Mouse (Mus musculus) Muller cell, postnatal 12 days (primary cell): ENCODE measurements at regions not wholly inside any gene's neighbourhood (a gene's known extent, or its start where the extent isn't known, plus 50 kb on each side); places are given as distances from the start of the nearest gene placed in this dataset.
A peak's percentile ranks its signal among the peaks of the same experiment; 100 is the strongest.

ENCODE experiments used
- DNase-seq: peaks from one replicate; pipeline ENCODE4 v3.0.0-alpha.2; 2015; ENCODE audit errors: inconsistent ontology term

- DNase-seq = no peak
Observed at GRCm38 (mm10) chr1:193800998-193801397, 430.9 kb upstream of the Camk1g start.

GRCm38 (mm10) chr1:193790579-193790978 is 420.5 kb upstream of the Camk1g start:
- DNase-seq = no peak

GRCm38 (mm10) chr1:193788496-193788895 is 418.4 kb upstream of the Camk1g start:
- DNase-seq = no peak

- peak; percentile 76 for DNase-seq
Observed at GRCm38 (mm10) chr1:193787417-193787816, 417.3 kb upstream of the Camk1g start.

GRCm38 (mm10) chr1:193784966-193785365 is 414.9 kb upstream of the Camk1g start:
- no peak for DNase-seq

- DNase-seq = no peak
Observed at GRCm38 (mm10) chr1:193784526-193784925, 414.4 kb upstream of the Camk1g start.

- DNase-seq = no peak
Observed at GRCm38 (mm10) chr1:193778181-193778580, 408.1 kb upstream of the Camk1g start.

GRCm38 (mm10) chr1:193769546-193769945 is 399.4 kb upstream of the Camk1g start:
- DNase-seq = no peak

- no peak for DNase-seq
Observed at GRCm38 (mm10) chr1:193764103-193764502, 394.0 kb upstream of the Camk1g start.

- DNase-seq = peak; percentile 17
Observed at GRCm38 (mm10) chr1:193751819-193752251, 381.7 kb upstream of the Camk1g start.

- peak; percentile 43 for DNase-seq
Observed at GRCm38 (mm10) chr1:193750929-193751328, 380.8 kb upstream of the Camk1g start.

GRCm38 (mm10) chr1:193747426-193747960 is 377.4 kb upstream of the Camk1g start:
- DNase-seq = peak; percentile 63

- DNase-seq = no peak
Observed at GRCm38 (mm10) chr1:193742688-193743087, 372.6 kb upstream of the Camk1g start.

GRCm38 (mm10) chr1:193738821-193739220 is 368.7 kb upstream of the Camk1g start:
- no peak for DNase-seq

- DNase-seq = no peak
Observed at GRCm38 (mm10) chr1:193735949-193736518, 365.9 kb upstream of the Camk1g start.

- DNase-seq = no peak
Observed at GRCm38 (mm10) chr1:193734014-193734763, 364.1 kb upstream of the Camk1g start.

- DNase-seq = no peak
Observed at GRCm38 (mm10) chr1:193733402-193733801, 363.3 kb upstream of the Camk1g start.

GRCm38 (mm10) chr1:193732113-193732512 is 362.0 kb upstream of the Camk1g start:
- no peak for DNase-seq

GRCm38 (mm10) chr1:193721850-193722249 is 351.8 kb upstream of the Camk1g start:
- DNase-seq = peak; percentile 71

GRCm38 (mm10) chr1:193720420-193720851 is 350.3 kb upstream of the Camk1g start:
- no peak for DNase-seq

- no peak for DNase-seq
Observed at GRCm38 (mm10) chr1:193715328-193715727, 345.2 kb upstream of the Camk1g start.

GRCm38 (mm10) chr1:193714631-193715030 is 344.5 kb upstream of the Camk1g start:
- DNase-seq = no peak

GRCm38 (mm10) chr1:193705205-193705604 is 335.1 kb upstream of the Camk1g start:
- peak; percentile 34 for DNase-seq
